Mouse (Mus musculus): ENCODE measurements around the gene Plekha7. TPM values are rescaled to one million over a fixed set of nuclear protein-coding genes. Genes with fewer than 3 reads are reported as not detected.
"Not testable (repeated sequence)": the region's sequence is repeated elsewhere in the genome, so short reads cannot be mapped to it uniquely, and the experiment has no call there.

Gene Plekha7
- polyA plus RNA-seq, 1 experiment from 2014 or later: 21.4 TPM

- Histone ChIP-seq H3K4me1 (replicated peaks) (no peaks in the 10 kb centered on the region), H3K9ac (no peak overlapping the region), H3K4me3 (replicated peaks) (no peak overlapping the region), H3K4me2 (replicated peaks) (no peak overlapping the region), H3K9me3 (no peaks in the 10 kb centered on the region), H3K36me3 (no peaks in the 10 kb centered on the region), H3K27ac (no peak overlapping the region), H3K27me3 (replicated peaks) (no peaks in the 10 kb centered on the region)
- WGBS: 68% methylated on average over 12 of the region's 12 CpGs
- ATAC-seq: no peak
Measured at GRCm38 (mm10) chr7:116115216-116115930, 192.8 kb downstream of the Plekha7 start.

- Histone ChIP-seq H3K27me3 (replicated peaks) (no peaks in the 10 kb centered on the region), H3K27ac (no peak overlapping the region), H3K4me2 (replicated peaks) (no peak overlapping the region), H3K9ac (no peak overlapping the region), H3K36me3 (no peaks in the 10 kb centered on the region), H3K9me3 (no peaks in the 10 kb centered on the region), H3K4me1 (replicated peaks) (no peaks in the 10 kb centered on the region), H3K4me3 (replicated peaks) (no peak overlapping the region)
- no peak for ATAC-seq
- 87% methylated on average over 6 of the region's 6 CpGs for WGBS
Measured at GRCm38 (mm10) chr7:116111546-116111945, 196.6 kb downstream of the Plekha7 start.

- H3K9ac ChIP-seq: no peak overlapping the region
- no peak for ATAC-seq
- no peak overlapping the region for H3K27ac ChIP-seq
- no peak overlapping the region for H3K4me2 ChIP-seq (replicated peaks)
- no peak overlapping the region for H3K4me3 ChIP-seq (replicated peaks)
- no peaks in the 10 kb centered on the region for H3K27me3 ChIP-seq (replicated peaks)
- H3K4me1 ChIP-seq (replicated peaks): no peaks in the 10 kb centered on the region
- H3K36me3 ChIP-seq: no peaks in the 10 kb centered on the region
- no peaks in the 10 kb centered on the region for H3K9me3 ChIP-seq
- WGBS: 65% methylated on average over 3 of the region's 3 CpGs
Measured at GRCm38 (mm10) chr7:116110661-116111060, 197.5 kb downstream of the Plekha7 start.

DNA sequence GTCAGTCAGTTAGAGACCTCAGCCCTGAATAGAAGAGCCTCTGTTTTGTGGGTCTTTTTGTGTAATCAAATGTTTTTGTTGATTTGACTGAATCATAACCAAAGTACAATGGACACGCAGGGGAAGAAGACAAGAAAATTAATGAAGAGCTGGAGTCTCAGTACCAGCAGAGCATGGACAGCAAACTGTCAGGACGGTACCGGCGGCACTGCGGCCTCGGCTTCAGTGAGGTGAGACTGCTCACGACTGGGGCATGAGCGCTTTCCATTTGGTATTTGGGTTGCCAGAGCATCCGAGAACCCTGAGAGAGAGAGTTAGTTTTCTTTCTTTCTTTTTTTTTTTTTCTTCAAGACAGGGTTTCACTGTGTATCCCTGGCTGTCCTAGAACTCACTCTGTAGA, 205.1 kb downstream of the Plekha7 start:
- Histone ChIP-seq H3K27me3 (replicated peaks) (no peaks in the 10 kb centered on the region), H3K4me1 (replicated peaks) (no peaks in the 10 kb centered on the region), H3K27ac (no peak overlapping the region), H3K4me2 (replicated peaks) (no peak overlapping the region), H3K4me3 (replicated peaks) (no peak overlapping the region), H3K9ac (no peak overlapping the region), H3K36me3 (0 out of 2 replicates have a peak, but pooled peaks cover 14% of the 10 kb centered on the region), H3K9me3 (no peaks in the 10 kb centered on the region)
- no peak for ATAC-seq
- WGBS: 99% methylated on average over 9 of the region's 9 CpGs

DNA sequence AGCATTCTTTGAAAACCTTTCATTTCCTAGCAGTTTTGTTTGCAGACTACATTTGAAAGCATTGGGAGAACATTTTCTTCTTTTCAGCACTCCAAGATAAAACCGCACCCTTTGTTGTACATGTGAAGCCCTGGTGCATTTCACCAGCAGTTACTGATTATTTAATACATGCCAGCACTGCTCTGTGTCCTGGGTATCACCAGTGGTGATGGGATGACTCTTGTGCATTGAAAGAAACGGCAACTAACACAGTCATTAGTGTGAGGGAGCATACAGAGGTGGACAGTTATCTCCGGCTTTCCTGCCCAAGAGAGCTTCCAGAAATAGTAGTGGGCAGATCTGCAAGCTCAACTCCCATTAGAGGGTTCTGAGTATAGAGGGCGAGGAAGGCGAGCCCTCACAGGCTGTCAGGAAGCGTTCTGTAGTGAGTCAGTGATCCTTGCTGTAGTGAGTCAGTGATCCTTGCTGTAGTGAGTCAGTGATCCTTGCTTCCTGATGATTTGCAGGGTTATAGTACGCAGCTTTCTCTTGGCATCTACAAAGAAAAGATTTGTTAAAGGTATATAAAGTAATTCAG, 208.1 kb downstream of the Plekha7 start:
- H3K27ac ChIP-seq: no peak overlapping the region
- no peak overlapping the region for H3K4me3 ChIP-seq (replicated peaks)
- no peak for ATAC-seq
- no peak overlapping the region for H3K9ac ChIP-seq
- no peaks in the 10 kb centered on the region for H3K9me3 ChIP-seq
- H3K27me3 ChIP-seq (replicated peaks): no peaks in the 10 kb centered on the region
- 95% methylated on average over 7 of the region's 7 CpGs for WGBS
- H3K4me1 ChIP-seq (replicated peaks): 0 out of 2 replicates have a peak, but pooled peaks cover 4% of the 10 kb centered on the region
- H3K4me2 ChIP-seq (replicated peaks): no peak overlapping the region
- 0 out of 2 replicates have a peak, but pooled peaks cover 14% of the 10 kb centered on the region for H3K36me3 ChIP-seq

DNA sequence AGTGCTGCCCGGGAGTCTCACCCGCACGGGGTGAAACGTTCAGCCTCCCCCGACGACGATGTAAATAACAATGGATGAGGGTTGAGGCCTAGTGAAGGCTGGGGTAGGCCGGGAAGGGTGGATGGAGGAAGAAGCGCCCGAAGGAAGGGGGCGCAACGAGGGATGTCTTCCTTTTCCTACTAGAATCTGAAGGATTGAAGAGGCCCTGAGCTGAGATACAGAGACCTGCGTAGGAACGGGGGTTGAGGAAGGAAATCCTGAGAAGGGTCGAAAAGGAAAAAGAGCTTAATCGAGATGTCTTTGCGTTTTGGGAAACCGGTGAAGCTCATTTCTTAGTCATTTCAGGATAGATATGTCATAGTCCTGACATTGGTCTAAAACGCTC, 214.7 kb downstream of the Plekha7 start:
- ATAC-seq: peak; percentile 89
- peak overlapping the region; percentile 72 for H3K4me2 ChIP-seq (replicated peaks)
- H3K9me3 ChIP-seq: no peaks in the 10 kb centered on the region
- H3K9ac ChIP-seq: peak overlapping the region; percentile 75
- H3K36me3 ChIP-seq: no peaks in the 10 kb centered on the region
- H3K4me1 ChIP-seq (replicated peaks): 0 out of 2 replicates have a peak, but pooled peaks cover 4% of the 10 kb centered on the region
- peak overlapping the region; percentile 63 for H3K4me3 ChIP-seq (replicated peaks)
- under 1% methylated on average over 19 of the region's 19 CpGs for WGBS
- peak overlapping the region; percentile 91 for H3K27ac ChIP-seq
- H3K27me3 ChIP-seq (replicated peaks): no peaks in the 10 kb centered on the region

- WGBS: under 1% methylated on average over 38 of the region's 38 CpGs
- Histone ChIP-seq H3K4me1 (replicated peaks) (0 out of 2 replicates have a peak, but pooled peaks cover 4% of the 10 kb centered on the region), H3K27ac (peak overlapping the region; percentile 91), H3K4me2 (replicated peaks) (peak overlapping the region; percentile 72), H3K4me3 (replicated peaks) (peak overlapping the region; percentile 63), H3K9ac (peak overlapping the region; percentile 75), H3K9me3 (no peaks in the 10 kb centered on the region), H3K36me3 (no peaks in the 10 kb centered on the region), H3K27me3 (replicated peaks) (no peaks in the 10 kb centered on the region)
- peak; percentile 100 for ATAC-seq
Measured at GRCm38 (mm10) chr7:116092710-116093465, 215.3 kb downstream of the Plekha7 start.

- not testable (repeated sequence) for H3K27me3 ChIP-seq (replicated peaks); ATAC-seq; H3K9me3 ChIP-seq; H3K4me2 ChIP-seq (replicated peaks); H3K27ac ChIP-seq; H3K36me3 ChIP-seq; H3K9ac ChIP-seq; H3K4me1 ChIP-seq (replicated peaks); H3K4me3 ChIP-seq (replicated peaks)
- WGBS: 93% methylated on average over 11 of the region's 11 CpGs
Measured at GRCm38 (mm10) chr7:116084366-116084765, 223.8 kb downstream of the Plekha7 start, which contains the start of gene Gm4353. Gene Gm4353, minus strand, starts transcription at chr7:116084635.

Other genes with a start within 250 kb of the Plekha7 start
- gene Gm4353, start 223.7 kb downstream of the Plekha7 start, polyA plus RNA-seq (2015; fragmentation: Nextera tagmentation; extraction: Ambion mirVana): 0.44 and 0.62 TPM in 2 replicates
- 829 and 865 TPM in 2 replicates for gene Rps13, start 25.8 kb upstream of the Plekha7 start, polyA plus RNA-seq (2015; fragmentation: Nextera tagmentation; extraction: Ambion mirVana)
- 22.3 and 24.5 TPM in 2 replicates for gene Pik3c2a, start 135.1 kb upstream of the Plekha7 start, polyA plus RNA-seq (2015; fragmentation: Nextera tagmentation; extraction: Ambion mirVana)
- 17.0 and 21.0 TPM in 2 replicates for gene Nucb2, start 196.0 kb upstream of the Plekha7 start, polyA plus RNA-seq (2015; fragmentation: Nextera tagmentation; extraction: Ambion mirVana)

All from intestine, embryonic 15.5 days (tissue).